In genomic region chr3:92503528-92503927, GRCm38 (mm10) we compare ENCODE assay signal across 17 mouse cellular contexts.
"Had no signal": no experiment of that assay in that cellular context is flagged by ENCODE, and none has a peak within 500 bp of the region (broad histone marks: within the 10 kb centered on the region; RNA-seq: fewer than 3 reads in every experiment).

No protein-coding gene starts in this region.

- ATAC-seq: liver, embryonic 12.5 days; liver, postnatal 0 days; lung, postnatal 0 days; midbrain, embryonic 13.5 days; midbrain, embryonic 15.5 days; midbrain, embryonic 16.5 days had no signal

- DNase-seq: left cerebral cortex, postnatal 4 days; liver; liver, embryonic 13.5 days; liver, postnatal 0 days; lung, adult 18-20 months; lung, adult 2 months; lung, embryonic 14.5 days; lung, postnatal 10 days; lung, postnatal 14 days; lung, postnatal 36 days; lung, postnatal 4 days; midbrain, embryonic 14.5 days had no signal
